In genomic region chr2:165262274-165262990, GRCm38 (mm10) we compare ENCODE assay signal across 26 mouse cellular contexts. TPM values are rescaled to one million over a fixed set of nuclear protein-coding genes. Genes with fewer than 3 reads are reported as not detected.
DNase-seq lines count a peak whose midpoint lies in the region; ATAC-seq and TF ChIP-seq lines count a peak whose summit lies in the region.
"Had no signal": no experiment of that assay in that cellular context is flagged by ENCODE, and none has a peak within 500 bp of the region (broad histone marks: within the 10 kb centered on the region; RNA-seq: fewer than 3 reads in every experiment).

No protein-coding gene starts in this region.

- no peak for TF ChIP-seq EP300 in CH12.LX (IDR thresholded peaks at IDR 0.05; ENCODE audit: low read length)

- no peak for TF ChIP-seq POLR2A in CH12.LX (IDR thresholded peaks at IDR 0.05; ENCODE audit: low read depth, low read length)

- ATAC-seq in embryonic facial prominence, embryonic 13.5 days (ENCODE audit: insufficient number of reproducible peaks, insufficient read depth, low FRiP score, low TSS enrichment, low read depth) = no peak
- no peak for ATAC-seq in midbrain, embryonic 11.5 days (ENCODE audit: low FRiP score)
- ATAC-seq: activated CD4-positive, CD25-positive, alpha-beta regulatory T cell, adult 4 months; CD4-positive, CD25-positive, alpha-beta regulatory T cell, adult 4 months; forebrain, embryonic 13.5 days; forebrain, embryonic 16.5 days; intestine, postnatal 0 days had no signal

- dilution Hi-C loops in CH12.LX (cut with MboI; ENCODE audit: extremely low pct_ligation_motif_present, extremely low pct_unique_long_range_greater_than_20kb, low sequenced_read_pairs) = no loop called here

- H3K9ac ChIP-seq in embryonic facial prominence, embryonic 13.5 days = 0 out of 2 replicates have a peak overlapping the region, but pooled peaks have one; percentile 3
- no peak overlapping the region for H3K9ac ChIP-seq in midbrain, embryonic 11.5 days (ENCODE audit: low read length)
- no peak overlapping the region for H3K9ac ChIP-seq in CH12.LX (ENCODE audit: insufficient read depth, low read depth)
- H3K9ac ChIP-seq: forebrain, embryonic 13.5 days; heart, embryonic 13.5 days; hindbrain, embryonic 14.5 days had no signal

- in situ Hi-C loops in CH12.LX (cut with MboI; ENCODE audit: low pct_ligation_motif_present, low pct_unique_long_range_greater_than_20kb, low sequenced_read_pairs) = no loop called here

- DNase-seq in embryonic facial prominence, embryonic 10.5 days (ENCODE audit: low spot score) = no peak
- no peak for DNase-seq in midbrain, embryonic 10.5 days (ENCODE audit: low spot score)
- no peak for DNase-seq in midbrain, embryonic 11.5 days (ENCODE audit: low spot score, missing footprints)
- no peak for DNase-seq in CH12.LX (ENCODE audit: extremely low read depth)
- DNase-seq in kidney, adult 18-20 months = no peak
- DNase-seq: adrenal gland, adult 8-10 months; adrenal gland, postnatal 25 days; cerebellum, adult 11-12 months; cerebellum, adult 8-10 months; gastrocnemius, postnatal 10 days; gastrocnemius, postnatal 36 days; heart, adult 2 months; heart, postnatal 14 days; heart, postnatal 4 days had no signal

- H3K4me2 ChIP-seq in embryonic facial prominence, embryonic 13.5 days = no peak overlapping the region
- H3K4me2 ChIP-seq in midbrain, embryonic 11.5 days = no peak overlapping the region
- H3K4me2 ChIP-seq in CH12.LX (ENCODE audit: insufficient read depth, low read depth, poor library complexity, severe bottlenecking) = no peak overlapping the region
- H3K4me2 ChIP-seq: forebrain, embryonic 13.5 days; heart, embryonic 13.5 days; hindbrain, embryonic 14.5 days had no signal

- peaks cover 26% of the 10 kb centered on the region for H3K4me1 ChIP-seq in embryonic facial prominence, embryonic 13.5 days
- peaks cover 35% of the 10 kb centered on the region for H3K4me1 ChIP-seq in embryonic facial prominence, embryonic 10.5 days
- H3K4me1 ChIP-seq in midbrain, embryonic 10.5 days = peaks cover 69% of the 10 kb centered on the region
- H3K4me1 ChIP-seq in midbrain, embryonic 11.5 days (ENCODE audit: control insufficient read depth, insufficient read depth, low read length) = peaks cover 24% of the 10 kb centered on the region
- peaks cover 14 to 18% of the 10 kb centered on the region in 2 experiments for H3K4me1 ChIP-seq in CH12.LX (ENCODE audit: control insufficient read depth in 1 of 2, insufficient read depth in 2 of 2)
- H3K4me1 ChIP-seq: heart, embryonic 13.5 days had no signal

- no peak overlapping the region for H3K27ac ChIP-seq in embryonic facial prominence, embryonic 13.5 days
- no peak overlapping the region for H3K27ac ChIP-seq in embryonic facial prominence, embryonic 10.5 days (replicated peaks)
- peak overlapping the region; percentile 65; the same call in 1 of the 2 replicates for H3K27ac ChIP-seq in midbrain, embryonic 10.5 days (replicated peaks)
- no peak overlapping the region for H3K27ac ChIP-seq in midbrain, embryonic 11.5 days (ENCODE audit: low read depth, low read length)
- H3K27ac ChIP-seq in CH12.LX (ENCODE audit: insufficient read depth, low read depth) = no peak overlapping the region
- H3K27ac ChIP-seq: forebrain, embryonic 10.5 days; forebrain, embryonic 13.5 days; heart, adult 2 months; heart, embryonic 10.5 days; heart, embryonic 13.5 days; hindbrain, embryonic 14.5 days had no signal

- TF ChIP-seq RAD21 in CH12.LX (IDR thresholded peaks at IDR 0.05; ENCODE audit: low read depth, low read length) = no peak

- H3K27me3 ChIP-seq in embryonic facial prominence, embryonic 13.5 days = peaks cover 41% of the 10 kb centered on the region
- H3K27me3 ChIP-seq in embryonic facial prominence, embryonic 10.5 days (replicated peaks; ENCODE audit: low read depth, poor library complexity, severe bottlenecking) = peaks cover 80% of the 10 kb centered on the region
- H3K27me3 ChIP-seq in midbrain, embryonic 10.5 days (ENCODE audit: low read depth, poor library complexity, severe bottlenecking) = peaks cover 85% of the 10 kb centered on the region
- no peaks in the 10 kb centered on the region; the same call in 1 of the 2 replicates for H3K27me3 ChIP-seq in midbrain, embryonic 11.5 days (ENCODE audit: control insufficient read depth, insufficient read depth, low read length)
- H3K27me3 ChIP-seq in CH12.LX (replicated peaks) = peaks cover 91% of the 10 kb centered on the region

- no peaks in the 10 kb centered on the region for H3K79me2 ChIP-seq in CH12.LX (replicated peaks; ENCODE audit: control insufficient read depth, extremely low read depth, insufficient read depth, poor library complexity, severe bottlenecking)

- 50% methylated on average over 18 of the region's 18 CpGs for WGBS in embryonic facial prominence, embryonic 13.5 days
- 68% methylated on average over 18 of the region's 18 CpGs for WGBS in embryonic facial prominence, embryonic 10.5 days
- 69% methylated on average over 18 of the region's 18 CpGs for WGBS in midbrain, embryonic 10.5 days
- WGBS in midbrain, embryonic 11.5 days = 71% methylated on average over 18 of the region's 18 CpGs

- H3K4me3 ChIP-seq in embryonic facial prominence, embryonic 13.5 days = no peak overlapping the region
- no peak overlapping the region for H3K4me3 ChIP-seq in embryonic facial prominence, embryonic 10.5 days
- no peak overlapping the region for H3K4me3 ChIP-seq in midbrain, embryonic 10.5 days
- no peak overlapping the region for H3K4me3 ChIP-seq in midbrain, embryonic 11.5 days (ENCODE audit: low read depth, low read length)
- no peak overlapping the region for H3K4me3 ChIP-seq in CH12.LX (replicated peaks in 1 of 3; ENCODE audit: low read depth in 2 of 3, low read length in 2 of 3, poor library complexity in 1 of 3)
- H3K4me3 ChIP-seq: forebrain, embryonic 10.5 days; forebrain, embryonic 13.5 days; heart, adult 2 months; heart, embryonic 10.5 days; heart, embryonic 13.5 days had no signal

- H3K36me3 ChIP-seq in embryonic facial prominence, embryonic 13.5 days = no peaks in the 10 kb centered on the region
- H3K36me3 ChIP-seq in embryonic facial prominence, embryonic 10.5 days (replicated peaks) = no peaks in the 10 kb centered on the region
- no peaks in the 10 kb centered on the region for H3K36me3 ChIP-seq in midbrain, embryonic 10.5 days
- no peaks in the 10 kb centered on the region for H3K36me3 ChIP-seq in midbrain, embryonic 11.5 days (ENCODE audit: control insufficient read depth, insufficient read depth, low read length)
- H3K36me3 ChIP-seq in CH12.LX (replicated peaks in 1 of 2; ENCODE audit: control insufficient read depth in 1 of 2, insufficient read depth in 1 of 2, low read length in 1 of 2) = no peaks in the 10 kb centered on the region
- H3K36me3 ChIP-seq: forebrain, embryonic 10.5 days; heart, embryonic 10.5 days; heart, embryonic 13.5 days had no signal

- no peaks in the 10 kb centered on the region for H3K9me3 ChIP-seq in embryonic facial prominence, embryonic 13.5 days
- H3K9me3 ChIP-seq in embryonic facial prominence, embryonic 10.5 days = no peaks in the 10 kb centered on the region
- no peaks in the 10 kb centered on the region for H3K9me3 ChIP-seq in midbrain, embryonic 10.5 days (replicated peaks)
- no peaks in the 10 kb centered on the region for H3K9me3 ChIP-seq in midbrain, embryonic 11.5 days (ENCODE audit: control insufficient read depth, low read length)
- no peaks in the 10 kb centered on the region for H3K9me3 ChIP-seq in CH12.LX (replicated peaks; ENCODE audit: low read length)
- H3K9me3 ChIP-seq: forebrain, embryonic 10.5 days; forebrain, embryonic 13.5 days; heart, embryonic 10.5 days; heart, embryonic 13.5 days had no signal

- no peak for TF ChIP-seq CTCF in CH12.LX (conservative IDR thresholded peaks at IDR 0.05 in 1 of 2, IDR thresholded peaks at IDR 0.05 in 1 of 2; ENCODE audit: low read depth in 2 of 2, low read length in 2 of 2)

TF ChIP-seq in CH12.LX, 34 proteins besides CTCF, POLR2A, EP300 and RAD21:
- 0 out of 2 replicates have a peak, but pooled peaks have one; percentile 8 for TF ChIP-seq USF2 (conservative IDR thresholded peaks at IDR 0.05; ENCODE audit: low read depth, low read length)
- TF ChIP-seq ZC3H11A (IDR thresholded peaks at IDR 0.05; ENCODE audit: low read depth, low read length) = no peak
- no peak for TF ChIP-seq TBP (conservative IDR thresholded peaks at IDR 0.05; ENCODE audit: low read depth, low read length)
- TF ChIP-seq MXI1 (IDR thresholded peaks at IDR 0.05; ENCODE audit: low read depth, low read length) = no peak
- TF ChIP-seq MAFK (IDR thresholded peaks at IDR 0.05; ENCODE audit: insufficient replicate concordance, low read length) = no peak
- TF ChIP-seq GABPA (IDR thresholded peaks at IDR 0.05; ENCODE audit: insufficient replicate concordance, low read depth, low read length) = no peak
- TF ChIP-seq UBTF (IDR thresholded peaks at IDR 0.05; ENCODE audit: low read depth, low read length) = no peak
- TF ChIP-seq ZNF384 (IDR thresholded peaks at IDR 0.05; ENCODE audit: low read depth, low read length) = no peak
- TF ChIP-seq NELFE (IDR thresholded peaks at IDR 0.05; ENCODE audit: low read depth, low read length) = no peak
- no peak for TF ChIP-seq KAT2A (IDR thresholded peaks at IDR 0.05; ENCODE audit: insufficient replicate concordance, low read length)
- no peak for TF ChIP-seq USF1 (IDR thresholded peaks at IDR 0.05; ENCODE audit: low read depth, low read length)
- TF ChIP-seq BHLHE40 (IDR thresholded peaks at IDR 0.05; ENCODE audit: low read depth, low read length) = peak; percentile 59
TF ChIP-seq in CH12.LX: peak in this region for 2.

RNA-seq across cellular contexts. Expression of gene Slc35c2, which starts 25.2 kb away (rescaled TPM):
- polyA plus RNA-seq in embryonic facial prominence, embryonic 13.5 days (2015; fragmentation: Nextera tagmentation; extraction: Ambion mirVana) = 49.0 and 50.2 TPM in 2 replicates
- 59.2 and 64.6 TPM in 2 replicates for polyA plus RNA-seq in embryonic facial prominence, embryonic 10.5 days (2016; fragmentation: Nextera tagmentation; extraction: Ambion mirVana)
- polyA plus RNA-seq in midbrain, embryonic 10.5 days (2016; fragmentation: Nextera tagmentation; extraction: Ambion mirVana) = 72.8 and 73.0 TPM in 2 replicates
- polyA plus RNA-seq in midbrain, embryonic 11.5 days (2014; fragmentation: Nextera tagmentation; extraction: Ambion mirVana) = 49.5 and 49.7 TPM in 2 replicates
- total RNA-seq in CH12.LX (2012; rRNA removed) (45.5 and 49.3 TPM in 2 replicates), CH12.LX (2014; rRNA removed) (41.6 and 55.3 TPM in 2 replicates)
- polyA plus RNA-seq in CH12.LX (2012; ENCODE audit: insufficient read length, low read depth) = 35.2 and 57.8 TPM in 2 replicates

RNA-seq across cellular contexts. Expression of gene Cdh22, which starts 27.8 kb away (rescaled TPM):
- polyA plus RNA-seq in embryonic facial prominence, embryonic 13.5 days (2015; fragmentation: Nextera tagmentation; extraction: Ambion mirVana) = 1.0 and 1.1 TPM in 2 replicates
- polyA plus RNA-seq in embryonic facial prominence, embryonic 10.5 days (2016; fragmentation: Nextera tagmentation; extraction: Ambion mirVana) = 0.91 and 1.1 TPM in 2 replicates
- 3.9 and 7.1 TPM in 2 replicates for polyA plus RNA-seq in midbrain, embryonic 10.5 days (2016; fragmentation: Nextera tagmentation; extraction: Ambion mirVana)
- polyA plus RNA-seq in midbrain, embryonic 11.5 days (2014; fragmentation: Nextera tagmentation; extraction: Ambion mirVana) = 4.8 and 6.4 TPM in 2 replicates
- total RNA-seq in CH12.LX (2012; rRNA removed) (0.08 TPM in 1 of 2 replicates, not detected in the other), CH12.LX (2014; rRNA removed) (not detected in 2 replicates)
- polyA plus RNA-seq in CH12.LX (2012; ENCODE audit: insufficient read length, low read depth) = not detected in 2 replicates
- total RNA-seq: common myeloid progenitor, adult 5-6 weeks; granulocyte monocyte progenitor cell, adult 5-6 weeks had no signal
- polyA plus RNA-seq: activated CD4-positive, CD25-positive, alpha-beta regulatory T cell, adult 4 months; CD4-positive, CD25-positive, alpha-beta regulatory T cell, adult 4 months had no signal
